In the genomic region with DNA sequence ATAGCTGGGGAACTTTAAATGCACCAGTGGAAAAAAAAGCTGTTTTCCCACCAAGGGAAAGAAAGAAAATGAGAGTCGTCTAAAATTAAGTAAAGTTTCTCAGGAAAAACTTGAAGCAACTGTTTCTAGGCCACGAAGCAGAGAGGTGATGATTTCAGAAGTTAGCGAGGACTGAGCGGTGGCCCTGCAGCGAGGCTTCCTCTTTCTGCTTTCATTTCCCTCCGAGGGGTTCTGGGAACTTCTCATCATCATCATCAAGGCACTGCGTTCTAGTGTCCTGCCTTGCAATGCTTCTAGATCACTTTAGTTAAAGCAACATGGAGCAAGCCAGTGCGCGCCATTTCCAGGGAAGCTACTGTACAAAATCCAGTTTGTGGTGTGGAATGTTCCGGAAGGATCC, we compare ENCODE assay signal across 15 mouse cellular contexts. TPM values are rescaled to one million over a fixed set of nuclear protein-coding genes. Genes with fewer than 3 reads are reported as not detected.
DNase-seq lines count a peak whose midpoint lies in the region; ATAC-seq and TF ChIP-seq lines count a peak whose summit lies in the region.
"Had no signal": no experiment of that assay in that cellular context is flagged by ENCODE, and none has a peak within 500 bp of the region (broad histone marks: within the 10 kb centered on the region; RNA-seq: fewer than 3 reads in every experiment).

No protein-coding gene starts in this region.

- peaks cover 10% of the 10 kb centered on the region for H3K4me1 ChIP-seq in heart, embryonic 12.5 days (replicated peaks)
- H3K4me1 ChIP-seq in spleen, adult 2 months (ENCODE audit: control insufficient read depth, insufficient read depth, insufficient read length), result peaks cover 36% of the 10 kb centered on the region
- peaks cover 46% of the 10 kb centered on the region for H3K4me1 ChIP-seq in liver, postnatal 0 days (ENCODE audit: insufficient read depth)
- H3K4me1 ChIP-seq in forebrain, embryonic 15.5 days, result 0 out of 2 replicates have a peak, but pooled peaks cover 2% of the 10 kb centered on the region

- H3K9ac ChIP-seq in heart, embryonic 12.5 days, result no peak overlapping the region
- H3K9ac ChIP-seq in liver, postnatal 0 days (replicated peaks), result no peak overlapping the region
- H3K9ac ChIP-seq in forebrain, embryonic 15.5 days (replicated peaks), result no peak overlapping the region
- H3K9ac ChIP-seq: intestine, embryonic 15.5 days had no signal

- intact Hi-C loops in left cerebral cortex, postnatal 14 days (cut with DNase I), result no loop called here

- no peak overlapping the region for H3K4me2 ChIP-seq in heart, embryonic 12.5 days
- H3K4me2 ChIP-seq in liver, postnatal 0 days (ENCODE audit: low read depth, low read length), result peak overlapping the region; percentile 36
- no peak overlapping the region for H3K4me2 ChIP-seq in forebrain, embryonic 15.5 days (replicated peaks)
- H3K4me2 ChIP-seq: intestine, embryonic 15.5 days had no signal

- ATAC-seq in heart, embryonic 12.5 days (ENCODE audit: insufficient number of reproducible peaks, low FRiP score), result no peak
- no peak for ATAC-seq in liver, postnatal 0 days
- ATAC-seq in forebrain, embryonic 15.5 days (replicated peaks), result no peak
- ATAC-seq: intestine, embryonic 15.5 days had no signal

- no peaks in the 10 kb centered on the region for H3K27me3 ChIP-seq in heart, embryonic 12.5 days (replicated peaks)
- H3K27me3 ChIP-seq in spleen, adult 2 months (ENCODE audit: control insufficient read depth, insufficient read depth, low read length), result no peaks in the 10 kb centered on the region
- no peaks in the 10 kb centered on the region for H3K27me3 ChIP-seq in liver, postnatal 0 days (ENCODE audit: insufficient read depth, low read length)
- no peaks in the 10 kb centered on the region for H3K27me3 ChIP-seq in splenic B cell, adult 2 months (ENCODE audit: control insufficient read depth, insufficient read depth, low read length, poor library complexity, severe bottlenecking)
- no peaks in the 10 kb centered on the region for H3K27me3 ChIP-seq in forebrain, embryonic 15.5 days
- H3K27me3 ChIP-seq: intestine, embryonic 15.5 days had no signal

- no peak overlapping the region for H3K4me3 ChIP-seq in heart, embryonic 12.5 days
- H3K4me3 ChIP-seq in spleen, adult 2 months (ENCODE audit: extremely low read depth, insufficient read depth, insufficient read length), result no peak overlapping the region
- H3K4me3 ChIP-seq in liver, postnatal 0 days (ENCODE audit: low read depth, low read length), result no peak overlapping the region
- no peak overlapping the region for H3K4me3 ChIP-seq in forebrain, embryonic 15.5 days
- H3K4me3 ChIP-seq: forebrain, embryonic 10.5 days; intestine, embryonic 15.5 days; left cerebral cortex, adult 2 months had no signal

- TF ChIP-seq EP300 in liver, postnatal 0 days (IDR thresholded peaks at IDR 0.05; ENCODE audit: low read depth), result 0 out of 2 replicates have a peak, but pooled peaks have one; percentile 13

- WGBS in heart, embryonic 12.5 days, result 86% methylated on average over 10 of the region's 10 CpGs
- 26% methylated on average over 10 of the region's 10 CpGs for WGBS in spleen, adult 2 months
- WGBS in liver, postnatal 0 days (ENCODE audit: insufficient replicate concordance), result 36% methylated on average over 10 of the region's 10 CpGs
- WGBS in forebrain, embryonic 15.5 days, result 94% methylated on average over 10 of the region's 10 CpGs

- DNase-seq in heart, adult 18-20 months, result peak; percentile 36 to 63
- peak; percentile 39 to 58 for DNase-seq in spleen, adult 2 months (ENCODE audit: low read depth in 1 of 2, low spot score in 2 of 2)
- DNase-seq in spleen, adult 12 weeks (ENCODE audit: low spot score), result no peak
- no peak for DNase-seq in liver, postnatal 0 days
- DNase-seq in splenic B cell, adult 2 months (ENCODE audit: low read depth, low spot score), result peak; percentile 75
- DNase-seq in left cerebral cortex, postnatal 14 days (ENCODE audit: low spot score in 2 of 2), result no peak

- no peaks in the 10 kb centered on the region for H3K9me3 ChIP-seq in heart, embryonic 12.5 days (replicated peaks)
- H3K9me3 ChIP-seq in liver, postnatal 0 days (ENCODE audit: low read length), result no peaks in the 10 kb centered on the region
- no peaks in the 10 kb centered on the region for H3K9me3 ChIP-seq in forebrain, embryonic 15.5 days
- H3K9me3 ChIP-seq: forebrain, embryonic 10.5 days; intestine, embryonic 15.5 days had no signal

- no peak for TF ChIP-seq POLR2A in spleen, adult 2 months (IDR thresholded peaks at IDR 0.05; ENCODE audit: low read depth, low read length)

- H3K36me3 ChIP-seq in heart, embryonic 12.5 days, result no peaks in the 10 kb centered on the region
- H3K36me3 ChIP-seq in spleen, adult 2 months (ENCODE audit: control insufficient read depth, insufficient read depth, low read length), result no peaks in the 10 kb centered on the region
- no peaks in the 10 kb centered on the region for H3K36me3 ChIP-seq in liver, postnatal 0 days (replicated peaks; ENCODE audit: insufficient read depth, low read length)
- no peaks in the 10 kb centered on the region for H3K36me3 ChIP-seq in splenic B cell, adult 2 months (ENCODE audit: control insufficient read depth, insufficient read depth, low read length, poor library complexity, severe bottlenecking)
- no peaks in the 10 kb centered on the region for H3K36me3 ChIP-seq in forebrain, embryonic 15.5 days
- H3K36me3 ChIP-seq: forebrain, embryonic 10.5 days; intestine, embryonic 15.5 days had no signal

- TF ChIP-seq CTCF in spleen, adult 2 months (IDR thresholded peaks at IDR 0.05; ENCODE audit: extremely low read depth, insufficient read depth, insufficient read length, insufficient replicate concordance), result no peak
- no peak for TF ChIP-seq CTCF in liver, postnatal 0 days (IDR thresholded peaks at IDR 0.05; ENCODE audit: low read depth)

- H3K27ac ChIP-seq in heart, embryonic 12.5 days (ENCODE audit: poor library complexity, severe bottlenecking), result no peak overlapping the region
- peak overlapping the region; percentile 65 for H3K27ac ChIP-seq in spleen, adult 2 months (ENCODE audit: insufficient read depth, low read length)
- peak overlapping the region; percentile 73 for H3K27ac ChIP-seq in liver, postnatal 0 days (ENCODE audit: low read depth)
- no peak overlapping the region for H3K27ac ChIP-seq in forebrain, embryonic 15.5 days (replicated peaks)
- H3K27ac ChIP-seq: forebrain, embryonic 10.5 days; intestine, embryonic 15.5 days; left cerebral cortex, adult 2 months had no signal

RNA-seq across cellular contexts. Expression of a gene that starts 5.4 kb away (rescaled TPM):
- 10 to 100 TPM; 18.2 to 24.3 TPM for total RNA-seq in heart, adult 18-20 months (2021)
- 5.3 and 7.5 TPM in 2 replicates for polyA plus RNA-seq in heart, embryonic 12.5 days (2016; fragmentation: Nextera tagmentation; extraction: Ambion mirVana)
- 81.7 and 84.6 TPM in 2 replicates for polyA plus RNA-seq in spleen, adult 2 months (2012; rRNA removed)
- polyA plus RNA-seq in liver, postnatal 0 days (2015; fragmentation: Nextera tagmentation; extraction: Ambion mirVana), result 89.4 and 92.8 TPM in 2 replicates
- polyA plus RNA-seq in forebrain, embryonic 15.5 days (2015; fragmentation: Nextera tagmentation; extraction: Ambion mirVana), result 11.9 and 13.9 TPM in 2 replicates
- 10 to 100 TPM; 29.6 to 31.3 TPM for total RNA-seq in left cerebral cortex, postnatal 14 days (2021)
- polyA plus RNA-seq: C2C12 had no signal

RNA-seq across cellular contexts. Expression of a gene that starts 22.1 kb away (rescaled TPM):
- total RNA-seq in heart, adult 18-20 months (2021), result 1 to 10 TPM; 5.5 to 7.4 TPM
- 14.2 and 15.1 TPM in 2 replicates for polyA plus RNA-seq in heart, embryonic 12.5 days (2016; fragmentation: Nextera tagmentation; extraction: Ambion mirVana)
- polyA plus RNA-seq in spleen, adult 2 months (2012; rRNA removed), result 1.3 and 1.4 TPM in 2 replicates
- polyA plus RNA-seq in liver, postnatal 0 days (2015; fragmentation: Nextera tagmentation; extraction: Ambion mirVana), result 2.0 and 2.3 TPM in 2 replicates
- polyA plus RNA-seq in forebrain, embryonic 15.5 days (2015; fragmentation: Nextera tagmentation; extraction: Ambion mirVana), result 3.7 and 4.3 TPM in 2 replicates
- 10 to 100 TPM; 15.1 to 18.0 TPM for total RNA-seq in left cerebral cortex, postnatal 14 days (2021)

RNA-seq across cellular contexts. Expression of a gene that starts 38.3 kb away (rescaled TPM):
- total RNA-seq in heart, adult 18-20 months (2021), result not detected
- polyA plus RNA-seq in heart, embryonic 12.5 days (2016; fragmentation: Nextera tagmentation; extraction: Ambion mirVana), result not detected in 2 replicates
- polyA plus RNA-seq in spleen, adult 2 months (2012; rRNA removed), result not detected in 2 replicates
- not detected in 2 replicates for polyA plus RNA-seq in liver, postnatal 0 days (2015; fragmentation: Nextera tagmentation; extraction: Ambion mirVana)
- polyA plus RNA-seq in forebrain, embryonic 15.5 days (2015; fragmentation: Nextera tagmentation; extraction: Ambion mirVana), result not detected in 2 replicates
- not detected for total RNA-seq in left cerebral cortex, postnatal 14 days (2021)
- total RNA-seq: left cerebral cortex, adult 2 months had no signal
- polyA plus RNA-seq: brain, embryonic 14.5 days; C2C12; forebrain, embryonic 10.5 days; gonadal fat pad, adult 2 months; intestine, embryonic 15.5 days; neural tube, embryonic 14.5 days had no signal

Comparison
In these comparisons a context has a peak if more than half of its experiments do, and no peak if none do; other contexts are left out.
1. DNase-seq: peak in heart, adult 18-20 months (2 of 2), spleen, adult 2 months (2 of 2) and splenic B cell, adult 2 months (single experiment); none in spleen, adult 12 weeks (single experiment), liver, postnatal 0 days (single experiment) and left cerebral cortex, postnatal 14 days (0 of 2).
2. H3K27ac ChIP-seq: peak in spleen, adult 2 months (single experiment) and liver, postnatal 0 days (single experiment); none in heart, embryonic 12.5 days (single experiment) and forebrain, embryonic 15.5 days (single experiment).